In genomic region chr4:103064976-103065375, GRCm38 (mm10) we compare ENCODE assay signal across 22 mouse cellular contexts. TPM values are rescaled to one million over a fixed set of nuclear protein-coding genes. Genes with fewer than 3 reads are reported as not detected.
"Had no signal": no experiment of that assay in that cellular context is flagged by ENCODE, and none has a peak within 500 bp of the region (broad histone marks: within the 10 kb centered on the region; RNA-seq: fewer than 3 reads in every experiment).

No protein-coding gene starts in this region.

- DNase-seq: kidney, adult 8-10 months; kidney, postnatal 25 days; layer of hippocampus, postnatal 36 days; lung, embryonic 14.5 days; lung, postnatal 10 days; lung, postnatal 4 days; right cerebral cortex, postnatal 14 days had no signal

- H3K27ac ChIP-seq: limb, embryonic 15.5 days; liver, embryonic 12.5 days; midbrain, embryonic 12.5 days; neural tube, embryonic 12.5 days had no signal

- H3K4me2 ChIP-seq: limb, embryonic 15.5 days; liver, embryonic 12.5 days; lung, embryonic 14.5 days; midbrain, embryonic 12.5 days; neural tube, embryonic 12.5 days had no signal

- H3K4me1 ChIP-seq: limb, embryonic 15.5 days; liver, embryonic 12.5 days; neural tube, embryonic 12.5 days had no signal

- ATAC-seq: hindbrain, embryonic 16.5 days; inflammation-experienced regulatory T-cells, adult 6 months; intestine, postnatal 0 days; liver, embryonic 12.5 days had no signal

- H3K9me3 ChIP-seq: limb, embryonic 15.5 days; liver, embryonic 12.5 days; megakaryocyte, embryonic 14.5 days; midbrain, embryonic 12.5 days; neural tube, embryonic 12.5 days had no signal

- H3K4me3 ChIP-seq: limb, embryonic 15.5 days; liver, embryonic 12.5 days; megakaryocyte, embryonic 14.5 days; midbrain, embryonic 12.5 days; myocyte; neural tube, embryonic 12.5 days had no signal

- H3K27me3 ChIP-seq: limb, embryonic 15.5 days; liver, embryonic 12.5 days; megakaryocyte, embryonic 14.5 days; midbrain, embryonic 12.5 days; neural tube, embryonic 12.5 days had no signal

- H3K36me3 ChIP-seq: limb, embryonic 15.5 days; liver, embryonic 12.5 days; midbrain, embryonic 12.5 days; neural tube, embryonic 12.5 days had no signal

- H3K9ac ChIP-seq: limb, embryonic 15.5 days; liver, embryonic 12.5 days; lung, embryonic 14.5 days; midbrain, embryonic 12.5 days; neural tube, embryonic 12.5 days had no signal

RNA-seq across cellular contexts. Expression of gene Insl5, which starts 38.3 kb away (rescaled TPM):
- total RNA-seq: neutrophil, adult 5-6 weeks had no signal
- polyA plus RNA-seq: inflammation-experienced regulatory T-cells, adult 6 months; kidney, embryonic 16.5 days; limb, embryonic 15.5 days; liver, embryonic 12.5 days; liver, embryonic 16.5 days; lung, embryonic 14.5 days; midbrain, embryonic 12.5 days; myocyte; small intestine, adult 2 months; stomach, embryonic 14.5 days; urinary bladder, adult 2 months had no signal
